Mouse (Mus musculus): Measurements from ENCODE around the gene Kbtbd12. TPM values are rescaled to one million over a fixed set of nuclear protein-coding genes. Genes with fewer than 3 reads are reported as not detected.

Kbtbd12 gene
- polyA plus RNA-seq, 1 experiment from 2014 or later, result 0.88 TPM

DNA sequence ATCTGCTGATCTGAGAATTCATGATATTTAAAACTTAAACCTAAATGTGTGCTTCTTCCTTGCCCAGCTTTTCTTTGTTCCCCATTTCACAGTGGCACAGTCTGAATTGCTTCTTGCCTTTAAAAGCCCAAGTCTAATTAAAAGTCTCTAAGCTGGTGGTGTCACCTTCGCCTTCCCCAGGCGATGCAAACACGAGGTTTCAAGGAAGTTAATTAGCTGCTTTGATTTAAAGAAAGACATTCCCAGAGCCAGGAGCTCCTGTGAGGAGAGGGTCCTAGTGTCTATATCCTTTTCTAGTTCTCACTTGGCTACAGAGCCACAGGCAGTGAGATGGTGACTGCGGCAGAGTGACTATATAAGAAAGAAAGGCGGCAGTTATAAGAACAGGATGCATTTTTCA, 18.2 kb downstream of the Kbtbd12 start:
- H3K9me3 ChIP-seq, result no peaks in the 10 kb centered on the region
- no peak overlapping the region for H3K4me3 ChIP-seq
- H3K27me3 ChIP-seq, result no peaks in the 10 kb centered on the region
- no peak; the same call in 1 of the 2 replicates for ATAC-seq (ENCODE audit: low FRiP score, low read depth)
- H3K4me2 ChIP-seq, result no peak overlapping the region
- no peaks in the 10 kb centered on the region; the same call in 1 of the 2 replicates for H3K4me1 ChIP-seq (replicated peaks)
- H3K9ac ChIP-seq, result no peak overlapping the region
- no peaks in the 10 kb centered on the region for H3K36me3 ChIP-seq
- WGBS, result 49% methylated on average over 5 of the region's 5 CpGs
- H3K27ac ChIP-seq (replicated peaks), result 0 out of 2 replicates have a peak overlapping the region, but pooled peaks have one; percentile 14

DNA sequence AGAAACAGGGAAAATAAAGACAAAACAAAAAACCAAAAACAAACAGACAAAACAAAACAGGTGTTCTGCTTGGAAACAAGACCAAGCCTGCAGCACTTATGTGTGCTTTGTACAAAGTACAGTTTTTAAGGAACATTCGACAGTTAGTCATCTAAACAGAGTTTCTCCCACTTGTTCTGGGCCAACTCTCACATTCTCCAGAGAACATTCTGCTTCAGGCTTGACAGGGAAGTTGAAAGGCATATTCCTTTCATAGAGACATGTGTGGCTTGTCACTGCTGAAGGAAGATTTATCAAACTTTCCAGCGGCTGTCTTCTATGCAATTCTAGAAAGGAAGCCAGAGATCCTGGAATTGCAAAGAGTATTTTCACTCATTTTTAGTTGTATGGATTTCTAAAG, 22.4 kb downstream of the Kbtbd12 start:
- no peak overlapping the region for H3K4me3 ChIP-seq
- ATAC-seq (ENCODE audit: low FRiP score, low read depth), result no peak
- H3K9ac ChIP-seq, result no peak overlapping the region
- H3K27ac ChIP-seq (replicated peaks), result no peak overlapping the region
- H3K4me2 ChIP-seq, result no peak overlapping the region
- H3K27me3 ChIP-seq, result no peaks in the 10 kb centered on the region
- no peaks in the 10 kb centered on the region for H3K9me3 ChIP-seq
- H3K36me3 ChIP-seq, result no peaks in the 10 kb centered on the region
- 84% methylated on average over 2 of the region's 2 CpGs for WGBS
- no peaks in the 10 kb centered on the region; the same call in 1 of the 2 replicates for H3K4me1 ChIP-seq (replicated peaks)

DNA sequence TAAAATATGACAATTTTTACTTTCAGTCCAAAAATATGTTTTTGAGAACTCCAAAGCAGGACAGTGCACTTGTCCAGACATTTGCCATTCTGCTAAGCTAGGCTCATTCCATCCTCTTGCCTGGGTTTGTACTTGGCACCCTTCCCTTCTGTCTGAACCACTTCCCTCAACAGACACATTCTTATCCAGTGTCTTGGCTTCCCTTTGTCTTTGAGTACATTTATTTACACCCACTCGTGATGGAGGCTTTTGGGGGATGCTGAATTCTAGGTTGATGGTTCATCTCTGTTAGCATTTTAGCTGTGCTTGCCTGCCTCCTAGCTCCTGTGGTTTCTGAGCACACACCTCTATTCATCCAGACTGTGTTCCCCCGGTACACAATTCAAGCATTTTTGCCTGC, 31.3 kb downstream of the Kbtbd12 start:
- no peak overlapping the region for H3K4me3 ChIP-seq
- no peaks in the 10 kb centered on the region for H3K27me3 ChIP-seq
- no peaks in the 10 kb centered on the region for H3K9me3 ChIP-seq
- no peaks in the 10 kb centered on the region for H3K4me1 ChIP-seq (replicated peaks)
- whole genome bisulfite sequencing, result 57% methylated on average over 2 of the region's 2 CpGs
- no peaks in the 10 kb centered on the region for H3K36me3 ChIP-seq
- no peak overlapping the region for H3K9ac ChIP-seq
- ATAC-seq (ENCODE audit: low FRiP score, low read depth), result no peak
- H3K27ac ChIP-seq (replicated peaks), result no peak overlapping the region
- H3K4me2 ChIP-seq, result no peak overlapping the region

DNA sequence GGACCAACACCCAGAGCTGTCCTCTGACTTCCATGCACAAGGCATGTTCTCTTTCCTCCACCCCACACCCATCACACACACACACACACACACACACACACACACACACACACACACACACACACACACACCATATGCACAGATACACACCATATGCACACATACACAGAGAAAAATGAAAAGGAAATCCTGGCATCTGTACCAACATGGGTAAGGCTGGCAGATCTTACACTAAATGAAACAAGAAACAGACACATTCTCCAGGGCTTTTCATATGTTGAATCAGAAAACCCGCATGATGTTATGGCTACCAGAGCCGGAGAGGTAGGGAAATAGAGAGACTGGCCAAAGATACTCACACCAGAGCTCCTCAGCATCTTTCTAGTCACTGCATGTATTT, 32.0 kb downstream of the Kbtbd12 start:
- no peaks in the 10 kb centered on the region for H3K9me3 ChIP-seq
- ATAC-seq (ENCODE audit: low FRiP score, low read depth), result no peak
- no peak overlapping the region for H3K4me2 ChIP-seq
- no peak overlapping the region for H3K9ac ChIP-seq
- no peak overlapping the region for H3K4me3 ChIP-seq
- 89% methylated on average over 2 of the region's 2 CpGs for WGBS
- no peak overlapping the region for H3K27ac ChIP-seq (replicated peaks)
- H3K36me3 ChIP-seq, result no peaks in the 10 kb centered on the region
- H3K27me3 ChIP-seq, result no peaks in the 10 kb centered on the region
- no peaks in the 10 kb centered on the region for H3K4me1 ChIP-seq (replicated peaks)

DNA sequence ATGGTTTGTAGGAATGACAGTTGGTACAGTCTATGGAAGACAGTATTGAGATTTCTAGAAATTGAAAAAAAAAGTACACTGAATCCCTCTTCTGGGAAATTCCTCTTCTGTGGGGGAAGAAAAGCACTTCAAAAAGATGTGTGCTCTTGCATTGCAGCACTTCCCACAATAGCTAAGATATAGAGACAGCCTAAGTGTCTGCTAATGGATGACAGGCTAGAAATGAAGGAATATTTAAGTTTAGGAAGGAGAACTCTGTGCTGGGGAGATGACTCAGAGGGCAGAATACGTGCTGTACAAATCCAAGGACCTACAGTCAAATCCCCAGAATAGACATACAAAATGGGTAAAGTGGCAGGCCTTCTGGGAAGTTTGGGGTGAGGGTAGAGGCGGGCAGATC, 32.5 kb downstream of the Kbtbd12 start:
- Histone ChIP-seq H3K4me1 (replicated peaks) (no peaks in the 10 kb centered on the region), H3K4me3 (no peak overlapping the region), H3K36me3 (no peaks in the 10 kb centered on the region), H3K27me3 (no peaks in the 10 kb centered on the region), H3K9me3 (no peaks in the 10 kb centered on the region), H3K27ac (replicated peaks) (no peak overlapping the region), H3K4me2 (no peak overlapping the region), H3K9ac (no peak overlapping the region)
- 84% methylated on average over 2 of the region's 2 CpGs for WGBS
- no peak for ATAC-seq (ENCODE audit: low FRiP score, low read depth)

DNA sequence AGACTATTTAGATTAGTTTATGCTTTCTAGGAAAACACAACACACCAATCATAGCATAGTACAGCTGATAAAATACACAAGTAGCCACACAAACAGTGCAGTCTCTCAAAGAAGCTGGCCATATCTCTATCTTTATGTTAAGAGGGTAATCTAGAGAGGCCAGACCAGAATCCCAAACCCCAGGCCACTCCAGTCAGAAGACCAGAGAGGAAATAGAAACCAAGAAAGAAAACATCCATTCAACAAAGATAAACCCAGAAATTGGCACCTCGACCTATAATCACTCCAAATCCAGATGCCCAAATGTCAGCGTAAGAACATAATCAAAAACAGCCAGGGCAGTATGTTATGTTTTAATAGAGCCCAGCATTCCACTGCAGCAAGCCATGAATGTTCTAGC, 41.6 kb downstream of the Kbtbd12 start:
- Histone ChIP-seq H3K27ac (replicated peaks) (no peak overlapping the region), H3K9me3 (no peaks in the 10 kb centered on the region), H3K9ac (no peak overlapping the region), H3K4me3 (no peak overlapping the region), H3K36me3 (no peaks in the 10 kb centered on the region), H3K4me1 (replicated peaks) (no peaks in the 10 kb centered on the region), H3K4me2 (no peak overlapping the region), H3K27me3 (no peaks in the 10 kb centered on the region)
- WGBS, result 82% methylated on average over 2 of the region's 2 CpGs
- ATAC-seq (ENCODE audit: low FRiP score, low read depth), result no peak

DNA sequence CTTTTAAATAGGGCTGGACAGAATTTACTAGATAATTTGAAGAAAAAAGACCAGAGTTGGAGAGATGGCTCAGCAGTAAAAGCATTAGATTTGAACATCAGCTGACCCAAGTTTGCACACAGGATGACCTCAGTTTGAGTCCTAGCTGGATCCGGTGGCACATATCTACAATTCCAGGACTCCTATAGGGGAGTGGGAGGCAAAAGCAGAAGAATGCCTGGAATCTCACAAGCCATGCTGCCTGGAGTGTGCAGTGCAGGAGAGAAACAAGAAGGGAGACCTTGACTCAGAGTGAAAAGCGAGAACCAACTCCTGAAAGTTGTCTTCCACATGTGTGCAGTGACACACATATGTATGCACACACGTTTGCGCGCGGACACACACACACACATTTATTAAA, 45.4 kb downstream of the Kbtbd12 start:
- no peak for ATAC-seq (ENCODE audit: low FRiP score, low read depth)
- H3K9ac ChIP-seq, result no peak overlapping the region
- H3K4me1 ChIP-seq (replicated peaks), result 0 out of 2 replicates have a peak, but pooled peaks cover 3% of the 10 kb centered on the region
- H3K27me3 ChIP-seq, result no peaks in the 10 kb centered on the region
- H3K4me3 ChIP-seq, result no peak overlapping the region
- WGBS, result 89% methylated on average over 6 of the region's 6 CpGs
- no peak overlapping the region for H3K4me2 ChIP-seq
- no peak overlapping the region for H3K27ac ChIP-seq (replicated peaks)
- H3K36me3 ChIP-seq, result no peaks in the 10 kb centered on the region
- no peaks in the 10 kb centered on the region for H3K9me3 ChIP-seq

DNA sequence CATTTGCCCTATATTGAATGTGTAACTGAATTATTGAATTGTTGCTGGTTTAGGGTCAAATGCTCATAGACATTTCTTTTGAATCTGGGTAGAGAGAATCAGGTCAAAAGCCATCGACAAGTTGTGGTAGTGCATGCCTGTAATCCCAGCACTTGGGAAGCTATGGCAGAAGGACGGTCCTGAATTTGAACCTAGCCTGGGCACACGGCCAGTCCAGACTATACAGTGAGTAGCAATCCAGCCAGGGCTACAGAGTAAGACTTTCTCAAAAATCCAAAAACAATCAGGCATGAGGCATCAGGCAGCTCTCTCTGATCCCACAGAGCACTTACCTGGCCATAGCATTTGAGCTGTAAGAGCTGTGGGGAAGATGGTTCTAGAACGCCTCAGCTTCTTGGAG, 47.5 kb downstream of the Kbtbd12 start:
- H3K27me3 ChIP-seq, result no peaks in the 10 kb centered on the region
- no peaks in the 10 kb centered on the region for H3K9me3 ChIP-seq
- H3K4me2 ChIP-seq, result no peak overlapping the region
- H3K4me3 ChIP-seq, result no peak overlapping the region
- no peak for ATAC-seq (ENCODE audit: low FRiP score, low read depth)
- no peaks in the 10 kb centered on the region for H3K36me3 ChIP-seq
- 88% methylated on average over 4 of the region's 4 CpGs for WGBS
- 0 out of 2 replicates have a peak, but pooled peaks cover 3% of the 10 kb centered on the region for H3K4me1 ChIP-seq (replicated peaks)
- H3K9ac ChIP-seq, result no peak overlapping the region
- H3K27ac ChIP-seq (replicated peaks), result no peak overlapping the region

DNA sequence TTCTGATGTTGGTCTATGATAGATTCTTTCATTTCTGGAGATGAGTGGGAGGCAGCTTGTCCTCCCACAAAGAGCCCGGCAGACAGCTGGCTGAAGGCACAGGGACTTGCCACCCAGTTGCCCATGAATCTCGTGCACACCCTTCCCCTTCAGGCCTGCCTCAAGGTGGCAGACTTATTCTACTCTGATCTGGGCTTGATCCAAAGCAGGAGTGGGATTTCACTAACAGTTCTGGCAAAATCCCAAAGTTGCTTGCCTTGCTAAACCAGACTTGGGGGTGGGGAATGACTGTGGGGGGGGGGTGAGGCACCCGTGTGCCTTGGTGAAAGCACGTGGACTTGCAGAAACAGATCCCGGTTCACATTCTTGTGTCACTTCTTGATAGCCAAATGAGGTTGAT, 48.2 kb downstream of the Kbtbd12 start:
- Histone ChIP-seq H3K4me3 (no peak overlapping the region), H3K27ac (replicated peaks) (no peak overlapping the region), H3K4me1 (replicated peaks) (0 out of 2 replicates have a peak, but pooled peaks cover 3% of the 10 kb centered on the region), H3K9me3 (no peaks in the 10 kb centered on the region), H3K4me2 (no peak overlapping the region), H3K27me3 (no peaks in the 10 kb centered on the region), H3K36me3 (no peaks in the 10 kb centered on the region), H3K9ac (no peak overlapping the region)
- peak; percentile 72; the same call in 1 of the 2 replicates for ATAC-seq (ENCODE audit: low FRiP score, low read depth)
- 22% methylated on average over 5 of the region's 5 CpGs for WGBS

DNA sequence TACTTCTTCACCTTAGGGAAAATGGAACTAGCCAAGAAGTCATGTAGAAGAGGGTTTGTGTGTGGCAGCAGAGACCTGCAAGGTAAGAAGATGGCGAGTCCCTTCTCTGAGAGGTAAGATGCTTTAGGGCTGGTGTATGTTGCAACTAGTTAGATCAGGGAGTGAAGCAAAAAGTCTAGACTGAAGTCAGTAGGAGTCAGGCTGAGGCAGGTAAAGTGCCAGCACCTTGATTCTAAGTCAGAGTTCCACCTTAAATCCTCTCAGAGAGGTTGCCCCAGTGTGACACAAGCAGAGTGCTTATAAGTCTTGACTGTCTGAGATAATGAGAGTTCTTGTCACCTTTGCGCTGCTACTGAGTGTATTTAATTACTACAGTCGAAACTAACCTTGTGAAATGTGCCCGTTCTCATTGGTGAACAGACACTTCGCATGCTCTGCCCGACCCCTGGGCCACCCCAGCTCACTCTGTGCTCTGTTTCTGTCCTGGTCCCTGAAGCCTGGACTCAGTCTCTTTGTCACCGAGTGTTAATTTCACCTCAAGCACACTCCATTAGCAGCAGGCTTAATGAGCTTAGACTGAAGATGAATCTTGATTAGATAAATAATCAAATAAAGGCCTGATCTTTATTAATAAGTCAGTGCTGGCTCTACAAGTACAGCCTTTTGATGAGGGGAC, 49.0 kb downstream of the Kbtbd12 start:
- Histone ChIP-seq H3K4me3 (no peak overlapping the region), H3K27ac (replicated peaks) (no peak overlapping the region)
- WGBS, result 68% methylated on average over 7 of the region's 7 CpGs

DNA sequence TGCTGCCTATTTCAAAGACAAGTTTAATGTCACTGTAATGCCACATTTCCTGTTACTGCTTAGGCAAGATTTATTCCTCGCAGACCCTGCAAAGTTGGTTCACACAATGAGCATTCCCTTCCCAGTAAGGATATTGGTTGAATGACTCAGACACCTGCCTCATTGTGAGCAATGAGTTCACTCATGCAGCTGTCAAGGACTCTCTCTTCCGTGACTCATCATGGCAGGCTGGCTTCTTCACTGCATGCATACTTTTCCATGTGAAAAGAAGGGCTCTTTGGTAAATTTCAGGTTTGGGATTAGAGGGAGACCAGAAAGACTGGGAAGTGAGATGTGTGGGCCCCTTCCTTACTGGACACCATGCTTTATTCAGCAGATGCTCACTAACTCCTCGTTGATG, 50.7 kb downstream of the Kbtbd12 start:
- Histone ChIP-seq H3K9me3 (no peaks in the 10 kb centered on the region), H3K4me3 (no peak overlapping the region), H3K27ac (replicated peaks) (no peak overlapping the region), H3K4me1 (replicated peaks) (0 out of 2 replicates have a peak, but pooled peaks cover 3% of the 10 kb centered on the region), H3K9ac (no peak overlapping the region), H3K36me3 (no peaks in the 10 kb centered on the region), H3K4me2 (no peak overlapping the region), H3K27me3 (no peaks in the 10 kb centered on the region)
- WGBS, result 77% methylated on average over 3 of the region's 3 CpGs
- ATAC-seq (ENCODE audit: low FRiP score, low read depth), result no peak

More for the DNA sequence above, 49.0 kb downstream of the Kbtbd12 start:
- no peak overlapping the region for H3K4me2 ChIP-seq
- H3K27me3 ChIP-seq, result no peaks in the 10 kb centered on the region
- no peaks in the 10 kb centered on the region for H3K36me3 ChIP-seq
- H3K9ac ChIP-seq, result no peak overlapping the region
- no peak; the same call in 1 of the 2 replicates for ATAC-seq (ENCODE audit: low FRiP score, low read depth)
- H3K4me1 ChIP-seq (replicated peaks), result 0 out of 2 replicates have a peak, but pooled peaks cover 3% of the 10 kb centered on the region
- no peaks in the 10 kb centered on the region for H3K9me3 ChIP-seq

DNA sequence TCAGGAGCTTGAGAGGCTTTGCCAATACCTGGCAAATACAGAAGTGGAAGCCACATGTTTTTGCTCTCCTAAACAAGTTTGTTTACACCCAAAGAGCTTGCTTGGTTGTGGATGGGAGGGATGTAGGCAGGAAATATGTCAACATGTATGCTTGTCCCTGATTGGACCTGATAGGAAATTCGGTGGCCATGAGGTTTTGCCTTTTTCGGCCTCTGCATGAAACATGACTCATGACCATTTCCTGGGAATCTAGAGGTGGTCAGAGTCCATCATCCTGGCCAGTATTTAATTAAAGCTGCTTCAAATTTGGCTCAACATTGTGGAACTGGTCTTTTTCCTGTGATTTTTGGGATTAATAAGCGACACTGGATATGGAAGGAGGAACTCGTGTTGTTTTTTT, 53.8 kb downstream of the Kbtbd12 start:
- Histone ChIP-seq H3K27ac (replicated peaks) (no peak overlapping the region), H3K9ac (no peak overlapping the region), H3K36me3 (no peaks in the 10 kb centered on the region), H3K4me3 (no peak overlapping the region), H3K4me2 (no peak overlapping the region), H3K4me1 (replicated peaks) (0 out of 2 replicates have a peak, but pooled peaks cover 2% of the 10 kb centered on the region), H3K27me3 (no peaks in the 10 kb centered on the region), H3K9me3 (no peaks in the 10 kb centered on the region)
- 90% methylated on average over 4 of the region's 4 CpGs for whole genome bisulfite sequencing
- ATAC-seq (ENCODE audit: low FRiP score, low read depth), result no peak

DNA sequence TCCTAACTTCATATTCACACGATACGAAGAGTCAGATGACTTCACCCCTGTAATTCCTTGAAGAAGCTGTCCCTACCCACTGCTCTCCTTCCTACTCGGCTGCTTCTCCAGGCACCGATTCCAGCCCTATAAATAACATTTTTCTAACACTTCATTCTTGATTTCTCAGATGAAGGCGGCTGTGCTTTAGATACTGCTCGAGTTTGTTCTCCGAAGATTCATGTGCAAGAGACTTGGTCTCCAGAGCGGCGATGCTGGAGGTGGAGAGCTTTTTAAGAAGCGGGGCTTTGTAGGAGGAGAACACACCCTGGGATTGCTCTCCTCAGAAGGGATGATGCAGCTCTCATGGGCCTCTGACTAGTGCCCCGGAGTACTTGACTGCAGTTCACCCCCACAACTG, 61.3 kb downstream of the Kbtbd12 start:
- H3K36me3 ChIP-seq, result no peaks in the 10 kb centered on the region
- ATAC-seq (ENCODE audit: low FRiP score, low read depth), result no peak
- WGBS, result 89% methylated on average over 11 of the region's 11 CpGs

More for the DNA sequence above, 61.3 kb downstream of the Kbtbd12 start:
- Histone ChIP-seq H3K9me3 (no peaks in the 10 kb centered on the region), H3K9ac (no peak overlapping the region), H3K27ac (replicated peaks) (no peak overlapping the region), H3K4me2 (no peak overlapping the region), H3K4me1 (replicated peaks) (no peaks in the 10 kb centered on the region), H3K27me3 (no peaks in the 10 kb centered on the region), H3K4me3 (no peak overlapping the region)

Data from hindbrain, embryonic 15.5 days (tissue).